Mouse (Mus musculus): Measurements from ENCODE around the gene Nlrp10. TPM values are rescaled to one million over a fixed set of nuclear protein-coding genes. Genes with fewer than 3 reads are reported as not detected.

The Nlrp10 gene
- polyA plus RNA-seq, 1 experiment from 2014 or later, result not detected

- Histone ChIP-seq H3K36me3 (ENCODE audit: control insufficient read depth, insufficient read depth, low read length) (no peaks in the 10 kb centered on the region), H3K9me3 (replicated peaks; ENCODE audit: control insufficient read depth, low read length, poor library complexity, severe bottlenecking) (no peaks in the 10 kb centered on the region), H3K27me3 (ENCODE audit: control insufficient read depth, insufficient read depth, low read depth, low read length) (no peaks in the 10 kb centered on the region), H3K4me1 (ENCODE audit: control insufficient read depth, insufficient read depth, low read length) (no peaks in the 10 kb centered on the region), H3K4me2 (ENCODE audit: low read length) (no peak overlapping the region), H3K9ac (ENCODE audit: low read depth, low read length) (no peak overlapping the region), H3K27ac (ENCODE audit: low read length) (no peak overlapping the region), H3K4me3 (ENCODE audit: low read depth, low read length) (no peak overlapping the region)
- WGBS, result 80% methylated on average over 11 of the region's 11 CpGs
- no peak for ATAC-seq
Measured at GRCm38 (mm10) chr7:108928280-108929188, 1.4 kb downstream of the Nlrp10 start.

GRCm38 (mm10) chr7:108927043-108927442 lies 2.9 kb downstream of the Nlrp10 start:
- no peaks in the 10 kb centered on the region for H3K27me3 ChIP-seq (ENCODE audit: control insufficient read depth, insufficient read depth, low read depth, low read length)
- H3K4me3 ChIP-seq (ENCODE audit: low read depth, low read length), result no peak overlapping the region
- 74% methylated on average over 4 of the region's 4 CpGs for WGBS
- no peaks in the 10 kb centered on the region for H3K9me3 ChIP-seq (replicated peaks; ENCODE audit: control insufficient read depth, low read length, poor library complexity, severe bottlenecking)
- H3K9ac ChIP-seq (ENCODE audit: low read depth, low read length), result no peak overlapping the region
- H3K36me3 ChIP-seq (ENCODE audit: control insufficient read depth, insufficient read depth, low read length), result no peaks in the 10 kb centered on the region
- H3K27ac ChIP-seq (ENCODE audit: low read length), result no peak overlapping the region
- H3K4me1 ChIP-seq (ENCODE audit: control insufficient read depth, insufficient read depth, low read length), result no peaks in the 10 kb centered on the region
- no peak overlapping the region for H3K4me2 ChIP-seq (ENCODE audit: low read length)
- ATAC-seq, result no peak

GRCm38 (mm10) chr7:108903969-108904368 lies 26.0 kb downstream of the Nlrp10 start:
- Histone ChIP-seq H3K36me3 (ENCODE audit: control insufficient read depth, insufficient read depth, low read length) (no peaks in the 10 kb centered on the region), H3K27ac (ENCODE audit: low read length) (no peak overlapping the region), H3K27me3 (ENCODE audit: control insufficient read depth, insufficient read depth, low read depth, low read length) (no peaks in the 10 kb centered on the region), H3K4me3 (ENCODE audit: low read depth, low read length) (no peak overlapping the region), H3K9me3 (replicated peaks; ENCODE audit: control insufficient read depth, low read length, poor library complexity, severe bottlenecking) (no peaks in the 10 kb centered on the region), H3K9ac (ENCODE audit: low read depth, low read length) (no peak overlapping the region), H3K4me1 (ENCODE audit: control insufficient read depth, insufficient read depth, low read length) (no peaks in the 10 kb centered on the region), H3K4me2 (ENCODE audit: low read length) (no peak overlapping the region)
- WGBS, result 81% methylated on average over 2 of the region's 2 CpGs
- ATAC-seq, result no peak

- H3K9me3 ChIP-seq (replicated peaks; ENCODE audit: control insufficient read depth, low read length, poor library complexity, severe bottlenecking), result no peaks in the 10 kb centered on the region
- H3K4me2 ChIP-seq (ENCODE audit: low read length), result no peak within 1 kb of the TSS
- H3K4me1 ChIP-seq (ENCODE audit: control insufficient read depth, insufficient read depth, low read length), result no peaks in the 10 kb centered on the region
- 84% methylated on average over 5 of the region's 5 CpGs for WGBS
- H3K9ac ChIP-seq (ENCODE audit: low read depth, low read length), result no peak within 1 kb of the TSS
- H3K27me3 ChIP-seq (ENCODE audit: control insufficient read depth, insufficient read depth, low read depth, low read length), result no peaks in the 10 kb centered on the region
- H3K4me3 ChIP-seq (ENCODE audit: low read depth, low read length), result no peak within 1 kb of the TSS
- no peaks in the 10 kb centered on the region for H3K36me3 ChIP-seq (ENCODE audit: control insufficient read depth, insufficient read depth, low read length)
- no peak for ATAC-seq
- H3K27ac ChIP-seq (ENCODE audit: low read length), result no peak within 1 kb of the TSS
Measured at GRCm38 (mm10) chr7:108894320-108894719, 35.7 kb downstream of the Nlrp10 start, which contains the start of gene Olfr519. TSS of gene Olfr519 (minus strand) at chr7:108894420.

GRCm38 (mm10) chr7:108884906-108885305 lies 45.1 kb downstream of the Nlrp10 start, which contains the start of gene Olfr518:
TSS of gene Olfr518 (minus strand) at chr7:108885006.
- H3K4me3 ChIP-seq (ENCODE audit: low read depth, low read length), result no peak within 1 kb of the TSS
- no peak within 1 kb of the TSS for H3K9ac ChIP-seq (ENCODE audit: low read depth, low read length)
- no peak within 1 kb of the TSS for H3K27ac ChIP-seq (ENCODE audit: low read length)
- no peaks in the 10 kb centered on the region for H3K4me1 ChIP-seq (ENCODE audit: control insufficient read depth, insufficient read depth, low read length)
- no peak for ATAC-seq
- H3K9me3 ChIP-seq (replicated peaks; ENCODE audit: control insufficient read depth, low read length, poor library complexity, severe bottlenecking), result no peaks in the 10 kb centered on the region
- no peaks in the 10 kb centered on the region for H3K27me3 ChIP-seq (ENCODE audit: control insufficient read depth, insufficient read depth, low read depth, low read length)
- WGBS, result 80% methylated on average over 4 of the region's 4 CpGs
- H3K36me3 ChIP-seq (ENCODE audit: control insufficient read depth, insufficient read depth, low read length), result no peaks in the 10 kb centered on the region
- H3K4me2 ChIP-seq (ENCODE audit: low read length), result no peak within 1 kb of the TSS

- no peaks in the 10 kb centered on the region for H3K36me3 ChIP-seq (ENCODE audit: control insufficient read depth, insufficient read depth, low read length)
- no peak within 1 kb of the TSS for H3K9ac ChIP-seq (ENCODE audit: low read depth, low read length)
- no peak within 1 kb of the TSS for H3K4me2 ChIP-seq (ENCODE audit: low read length)
- no peaks in the 10 kb centered on the region for H3K9me3 ChIP-seq (replicated peaks; ENCODE audit: control insufficient read depth, low read length, poor library complexity, severe bottlenecking)
- no peaks in the 10 kb centered on the region for H3K27me3 ChIP-seq (ENCODE audit: control insufficient read depth, insufficient read depth, low read depth, low read length)
- H3K4me1 ChIP-seq (ENCODE audit: control insufficient read depth, insufficient read depth, low read length), result no peaks in the 10 kb centered on the region
- no peak for ATAC-seq
- WGBS, result 77% methylated on average over 2 of the region's 2 CpGs
- H3K4me3 ChIP-seq (ENCODE audit: low read depth, low read length), result no peak within 1 kb of the TSS
- no peak within 1 kb of the TSS for H3K27ac ChIP-seq (ENCODE audit: low read length)
Measured at GRCm38 (mm10) chr7:108872279-108872678, 57.7 kb downstream of the Nlrp10 start, which contains the start of gene Olfr517. TSS of gene Olfr517 (minus strand) at chr7:108872379.

Other genes with a start within 250 kb of the Nlrp10 start
- gene Olfr512, start 216.9 kb downstream of the Nlrp10 start, polyA plus RNA-seq (2015; fragmentation: Nextera tagmentation; extraction: Ambion mirVana), result not detected in 2 replicates
- not detected in 2 replicates for gene Olfr513, start 179.2 kb downstream of the Nlrp10 start, polyA plus RNA-seq (2015; fragmentation: Nextera tagmentation; extraction: Ambion mirVana)
- not detected in 2 replicates for gene Olfr514, start 104.2 kb downstream of the Nlrp10 start, polyA plus RNA-seq (2015; fragmentation: Nextera tagmentation; extraction: Ambion mirVana)
- gene Olfr516, start 79.6 kb downstream of the Nlrp10 start, polyA plus RNA-seq (2015; fragmentation: Nextera tagmentation; extraction: Ambion mirVana), result not detected in 2 replicates
- not detected in 2 replicates for gene Olfr517, start 57.8 kb downstream of the Nlrp10 start, polyA plus RNA-seq (2015; fragmentation: Nextera tagmentation; extraction: Ambion mirVana)
- not detected in 2 replicates for gene Olfr518, start 45.2 kb downstream of the Nlrp10 start, polyA plus RNA-seq (2015; fragmentation: Nextera tagmentation; extraction: Ambion mirVana)
- not detected in 2 replicates for gene Olfr519, start 35.8 kb downstream of the Nlrp10 start, polyA plus RNA-seq (2015; fragmentation: Nextera tagmentation; extraction: Ambion mirVana)
- gene Eif3f, start 4.2 kb upstream of the Nlrp10 start, polyA plus RNA-seq (2015; fragmentation: Nextera tagmentation; extraction: Ambion mirVana), result 60.9 and 62.8 TPM in 2 replicates
- 62.1 and 66.0 TPM in 2 replicates for gene Tub, start 20.2 kb upstream of the Nlrp10 start, polyA plus RNA-seq (2015; fragmentation: Nextera tagmentation; extraction: Ambion mirVana)
- gene Ric3, start 153.2 kb upstream of the Nlrp10 start, polyA plus RNA-seq (2015; fragmentation: Nextera tagmentation; extraction: Ambion mirVana), result 36.1 and 38.0 TPM in 2 replicates
- 101 and 126 TPM in 2 replicates for gene Lmo1, start 245.0 kb upstream of the Nlrp10 start, polyA plus RNA-seq (2015; fragmentation: Nextera tagmentation; extraction: Ambion mirVana)

Measured in midbrain, embryonic 16.5 days (tissue).